Mouse (Mus musculus): ENCODE results near the gene Rcan1. TPM values are rescaled to one million over a fixed set of nuclear protein-coding genes. Genes with fewer than 3 reads are reported as not detected.

Rcan1 gene
- polyA plus RNA-seq, 2 experiments: 28.2 to 38.0 TPM

- DNase-seq (ENCODE audit: low spot score): no peak
- no peak for ATAC-seq (ENCODE audit: low FRiP score, low read depth)
- Histone ChIP-seq H3K4me2 (replicated peaks; ENCODE audit: low read depth, low read length, severe bottlenecking) (no peak overlapping the region), H3K9ac (ENCODE audit: low read depth, low read length, severe bottlenecking) (no peak overlapping the region), H3K27ac (replicated peaks; ENCODE audit: low read depth, low read length) (no peak overlapping the region), H3K4me3 (replicated peaks; ENCODE audit: low read length) (no peak overlapping the region), H3K27me3 (ENCODE audit: control insufficient read depth, insufficient read depth, low read length) (no peaks in the 10 kb centered on the region), H3K4me1 (ENCODE audit: control insufficient read depth, insufficient read depth, low read length) (peaks cover 19% of the 10 kb centered on the region; the same call in 1 of the 2 replicates), H3K36me3 (ENCODE audit: control insufficient read depth, insufficient read depth, low read length) (peaks cover 3% of the 10 kb centered on the region; the same call in 1 of the 2 replicates), H3K9me3 (ENCODE audit: control insufficient read depth, low read length) (no peaks in the 10 kb centered on the region)
- no peak for TF ChIP-seq POLR2A (IDR thresholded peaks at IDR 0.05; ENCODE audit: borderline replicate concordance, extremely low read depth, insufficient read depth, insufficient read length)
- 80% methylated on average over 8 of the region's 8 CpGs for WGBS
Observed at GRCm38 (mm10) chr16:92440229-92440628, 30.4 kb downstream of the Rcan1 start.

GRCm38 (mm10) chr16:92439775-92440174, 30.9 kb downstream of the Rcan1 start:
- no peak for TF ChIP-seq POLR2A (IDR thresholded peaks at IDR 0.05; ENCODE audit: borderline replicate concordance, extremely low read depth, insufficient read depth, insufficient read length)
- WGBS: 65% methylated on average over 2 of the region's 2 CpGs
- Histone ChIP-seq H3K9me3 (ENCODE audit: control insufficient read depth, low read length) (no peaks in the 10 kb centered on the region), H3K27ac (replicated peaks; ENCODE audit: low read depth, low read length) (no peak overlapping the region), H3K9ac (ENCODE audit: low read depth, low read length, severe bottlenecking) (no peak overlapping the region), H3K36me3 (ENCODE audit: control insufficient read depth, insufficient read depth, low read length) (peaks cover 3% of the 10 kb centered on the region; the same call in 1 of the 2 replicates), H3K4me1 (ENCODE audit: control insufficient read depth, insufficient read depth, low read length) (peaks cover 19% of the 10 kb centered on the region; the same call in 1 of the 2 replicates), H3K27me3 (ENCODE audit: control insufficient read depth, insufficient read depth, low read length) (no peaks in the 10 kb centered on the region), H3K4me3 (replicated peaks; ENCODE audit: low read length) (no peak overlapping the region), H3K4me2 (replicated peaks; ENCODE audit: low read depth, low read length, severe bottlenecking) (no peak overlapping the region)
- no peak for ATAC-seq (ENCODE audit: low FRiP score, low read depth)
- no peak for DNase-seq (ENCODE audit: low spot score)

GRCm38 (mm10) chr16:92435431-92435985, 35.2 kb downstream of the Rcan1 start:
- Histone ChIP-seq H3K4me2 (replicated peaks; ENCODE audit: low read depth, low read length, severe bottlenecking) (no peak overlapping the region), H3K27ac (replicated peaks; ENCODE audit: low read depth, low read length) (0 out of 2 replicates have a peak overlapping the region, but pooled peaks have one; percentile 38), H3K9me3 (ENCODE audit: control insufficient read depth, low read length) (no peaks in the 10 kb centered on the region), H3K4me1 (ENCODE audit: control insufficient read depth, insufficient read depth, low read length) (no peaks in the 10 kb centered on the region), H3K36me3 (ENCODE audit: control insufficient read depth, insufficient read depth, low read length) (peaks cover 3% of the 10 kb centered on the region), H3K9ac (ENCODE audit: low read depth, low read length, severe bottlenecking) (peak overlapping the region; percentile 2; the same call in 1 of the 2 replicates), H3K27me3 (ENCODE audit: control insufficient read depth, insufficient read depth, low read length) (no peaks in the 10 kb centered on the region), H3K4me3 (replicated peaks; ENCODE audit: low read length) (no peak overlapping the region)
- WGBS: 79% methylated on average over 18 of the region's 18 CpGs
- DNase-seq (ENCODE audit: low spot score) (no peak), ATAC-seq (ENCODE audit: low FRiP score, low read depth) (no peak)
- TF ChIP-seq POLR2A (IDR thresholded peaks at IDR 0.05; ENCODE audit: borderline replicate concordance, extremely low read depth, insufficient read depth, insufficient read length): no peak

GRCm38 (mm10) chr16:92433176-92433575, 37.5 kb downstream of the Rcan1 start:
- DNase-seq (ENCODE audit: low spot score): no peak
- Histone ChIP-seq H3K27ac (replicated peaks; ENCODE audit: low read depth, low read length) (no peak overlapping the region), H3K4me1 (ENCODE audit: control insufficient read depth, insufficient read depth, low read length) (peaks cover 14% of the 10 kb centered on the region), H3K4me3 (replicated peaks; ENCODE audit: low read length) (no peak overlapping the region), H3K9me3 (ENCODE audit: control insufficient read depth, low read length) (no peaks in the 10 kb centered on the region), H3K36me3 (ENCODE audit: control insufficient read depth, insufficient read depth, low read length) (peaks cover 3% of the 10 kb centered on the region), H3K27me3 (ENCODE audit: control insufficient read depth, insufficient read depth, low read length) (no peaks in the 10 kb centered on the region), H3K9ac (ENCODE audit: low read depth, low read length, severe bottlenecking) (no peak overlapping the region), H3K4me2 (replicated peaks; ENCODE audit: low read depth, low read length, severe bottlenecking) (no peak overlapping the region)
- no peak for ATAC-seq (ENCODE audit: low FRiP score, low read depth)
- 96% methylated on average over 3 of the region's 3 CpGs for WGBS
- no peak for TF ChIP-seq POLR2A (IDR thresholded peaks at IDR 0.05; ENCODE audit: borderline replicate concordance, extremely low read depth, insufficient read depth, insufficient read length)

- no peaks in the 10 kb centered on the region for H3K9me3 ChIP-seq (ENCODE audit: control insufficient read depth, low read length)
- H3K36me3 ChIP-seq (ENCODE audit: control insufficient read depth, insufficient read depth, low read length): no peaks in the 10 kb centered on the region; the same call in 1 of the 2 replicates
- no peak overlapping the region for H3K4me2 ChIP-seq (replicated peaks; ENCODE audit: low read depth, low read length, severe bottlenecking)
- no peak overlapping the region for H3K4me3 ChIP-seq (replicated peaks; ENCODE audit: low read length)
- no peak overlapping the region for H3K27ac ChIP-seq (replicated peaks; ENCODE audit: low read depth, low read length)
- no peak for DNase-seq (ENCODE audit: low spot score)
- peaks cover 24% of the 10 kb centered on the region for H3K4me1 ChIP-seq (ENCODE audit: control insufficient read depth, insufficient read depth, low read length)
- no peak for TF ChIP-seq POLR2A (IDR thresholded peaks at IDR 0.05; ENCODE audit: borderline replicate concordance, extremely low read depth, insufficient read depth, insufficient read length)
- no peak overlapping the region for H3K9ac ChIP-seq (ENCODE audit: low read depth, low read length, severe bottlenecking)
- 91% methylated on average over 8 of the region's 8 CpGs for WGBS
- no peaks in the 10 kb centered on the region for H3K27me3 ChIP-seq (ENCODE audit: control insufficient read depth, insufficient read depth, low read length)
- ATAC-seq (ENCODE audit: low FRiP score, low read depth): no peak
Observed at GRCm38 (mm10) chr16:92430731-92431130, 39.9 kb downstream of the Rcan1 start.
